Mouse (Mus musculus) forebrain, embryonic 16.5 days (tissue): ENCODE data around the gene Gusb. TPM values are rescaled to one million over a fixed set of nuclear protein-coding genes. Genes with fewer than 3 reads are reported as not detected.

Experiments
- ATAC-seq: fragments of 200-750 bp; cut with Nextera tagmentation; 2 replicates; pipeline ENCODE4 v1.8.0; 2017; ENCODE audit warnings: mild to moderate bottlenecking, moderate library complexity
- H3K27ac ChIP-seq: fragments of 300-500 bp; sonication (generic); 2 replicates; pipeline ENCODE4 v1.5.1; 2014; ENCODE audit warnings: low read length, control low read depth
- H3K27me3 ChIP-seq: fragments of 300-500 bp; sonication (generic); replicated peaks from 2 replicates; pipeline ENCODE4 v1.6.1; 2014; ENCODE audit warnings: low read length; ENCODE audit not compliant: control insufficient read depth, insufficient read depth
- H3K36me3 ChIP-seq: fragments of 300-500 bp; sonication (generic); 2 replicates; pipeline ENCODE4 v1.6.1; 2014; ENCODE audit not compliant: control insufficient read depth, insufficient read depth
- H3K4me1 ChIP-seq: fragments of 300-500 bp; sonication (generic); replicated peaks from 2 replicates; pipeline ENCODE4 v1.6.1; 2014; ENCODE audit warnings: low read length; ENCODE audit not compliant: control insufficient read depth, insufficient read depth
- H3K4me2 ChIP-seq: fragments of 300-500 bp; sonication (generic); 2 replicates; pipeline ENCODE4 v1.6.1; 2014; ENCODE audit warnings: mild to moderate bottlenecking, low read length, control low read depth
- H3K4me3 ChIP-seq: fragments of 300-500 bp; sonication (generic); replicated peaks from 2 replicates; pipeline ENCODE4 v1.5.1; 2014; ENCODE audit warnings: mild to moderate bottlenecking, low read length, control low read depth
- H3K9ac ChIP-seq: fragments of 300-500 bp; sonication (generic); replicated peaks from 2 replicates; pipeline ENCODE4 v1.6.1; 2014; ENCODE audit warnings: low read depth, low read length, control low read depth
- H3K9me3 ChIP-seq: fragments of 300-500 bp; sonication (generic); 2 replicates; pipeline ENCODE4 v1.6.1; 2016; ENCODE audit warnings: low read length; ENCODE audit not compliant: control insufficient read depth
- whole genome bisulfite sequencing: fragments of 180-500 bp; shearing (Covaris S2); extraction: QIAGEN DNeasy Blood & Tissue Kit; methylation state at CpG from one replicate; pipeline ENCODE4 v1.1.7; 2014; 5-methylcytosine and 5-hydroxymethylcytosine counted together
- polyA plus RNA-seq: library from polyadenylated mRNA; unstranded; fragments of >200 nt; fragmentation: Nextera tagmentation; extraction: Ambion mirVana; gene quantifications from 2 replicates; pipeline ENCODE4 v1.2.1, GENCODE M21; 2015

Gene Gusb
- polyA plus RNA-seq, 1 experiment from 2014 or later, result 17.4 TPM

DNA sequence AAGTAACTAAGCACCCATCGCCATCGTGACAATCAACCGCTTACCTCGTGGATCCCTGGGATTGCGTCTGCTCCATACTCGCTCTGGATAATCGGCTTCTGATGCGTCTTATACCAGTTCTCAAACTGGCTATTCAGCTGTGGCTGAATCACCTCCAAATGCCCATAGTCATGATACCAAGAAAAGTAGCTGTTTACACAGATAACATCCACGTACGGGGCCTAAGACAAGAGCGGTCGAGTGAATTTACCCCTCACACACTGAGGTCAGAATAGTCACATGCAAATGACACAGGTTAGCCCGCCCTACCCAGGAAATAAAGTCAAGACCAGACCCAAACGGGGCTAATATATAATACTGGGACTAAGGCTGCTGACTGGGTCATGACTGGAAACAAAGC lies 9.5 kb downstream of the Gusb start:
- no peak overlapping the region for H3K4me2 ChIP-seq
- no peaks in the 10 kb centered on the region for H3K9me3 ChIP-seq
- H3K27me3 ChIP-seq, result no peaks in the 10 kb centered on the region
- no peak for ATAC-seq
- H3K4me3 ChIP-seq, result no peak overlapping the region
- no peaks in the 10 kb centered on the region for H3K36me3 ChIP-seq
- H3K9ac ChIP-seq, result no peak overlapping the region
- no peaks in the 10 kb centered on the region for H3K4me1 ChIP-seq
- no peak overlapping the region for H3K27ac ChIP-seq
- 93% methylated on average over 14 of the region's 14 CpGs for WGBS

DNA sequence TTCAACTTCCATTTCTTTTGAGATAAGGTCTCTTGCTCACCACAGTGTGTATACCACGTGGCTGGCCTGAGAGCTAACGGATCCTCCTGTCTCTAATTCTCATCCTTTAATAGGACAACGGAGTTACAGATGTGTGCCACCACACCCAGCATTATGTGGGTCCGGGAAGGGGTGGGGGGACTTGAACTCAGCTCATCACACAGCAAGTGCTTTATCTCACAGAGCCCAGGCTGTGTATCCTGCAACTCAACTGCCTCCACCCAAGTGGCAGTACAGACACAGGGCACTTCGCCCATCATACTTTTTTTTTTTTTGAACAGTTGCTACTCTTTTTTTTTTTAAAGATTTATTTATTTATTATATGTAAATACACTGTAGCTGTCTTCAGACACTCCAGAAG lies 11.0 kb downstream of the Gusb start:
- WGBS, result 90% methylated on average over 5 of the region's 5 CpGs
- no peaks in the 10 kb centered on the region for H3K27me3 ChIP-seq
- H3K36me3 ChIP-seq, result no peaks in the 10 kb centered on the region
- no peak overlapping the region for H3K9ac ChIP-seq
- H3K4me2 ChIP-seq, result no peak overlapping the region
- no peaks in the 10 kb centered on the region for H3K4me1 ChIP-seq
- no peak overlapping the region for H3K27ac ChIP-seq
- no peak for ATAC-seq
- H3K4me3 ChIP-seq, result no peak overlapping the region
- no peaks in the 10 kb centered on the region for H3K9me3 ChIP-seq

- Histone ChIP-seq H3K36me3 (no peaks in the 10 kb centered on the region), H3K9me3 (no peaks in the 10 kb centered on the region), H3K4me2 (no peak overlapping the region), H3K27ac (no peak overlapping the region), H3K4me3 (no peak overlapping the region), H3K9ac (no peak overlapping the region), H3K4me1 (no peaks in the 10 kb centered on the region), H3K27me3 (no peaks in the 10 kb centered on the region)
- no peak for ATAC-seq
- WGBS, result 81% methylated on average over 13 of the region's 13 CpGs
These were observed 13.5 kb downstream of the Gusb start for GRCm38 (mm10) chr5:129989376-129989775.

DNA sequence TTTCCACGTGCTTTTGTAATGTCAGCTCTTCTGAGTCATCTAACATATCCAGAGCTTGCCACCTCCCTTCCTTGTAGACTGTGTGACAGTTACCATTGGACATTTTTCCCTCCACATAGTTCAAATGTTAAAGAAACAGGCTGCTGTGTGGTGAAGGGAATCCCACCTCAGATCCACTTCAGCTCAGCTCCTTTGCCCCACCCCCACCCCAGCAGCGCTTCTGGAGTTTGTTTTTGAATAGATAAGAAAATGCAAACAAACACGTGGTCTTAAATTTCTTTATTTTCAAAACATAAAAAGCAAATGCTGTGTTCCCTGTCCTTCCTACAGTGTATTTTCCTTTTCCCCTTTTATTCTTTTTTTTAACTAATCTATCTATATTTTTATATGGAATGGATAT lies 22.6 kb downstream of the Gusb start:
- Histone ChIP-seq H3K9me3 (no peaks in the 10 kb centered on the region), H3K27ac (no peak overlapping the region), H3K4me1 (no peaks in the 10 kb centered on the region), H3K4me2 (no peak overlapping the region), H3K9ac (no peak overlapping the region), H3K27me3 (no peaks in the 10 kb centered on the region), H3K36me3 (no peaks in the 10 kb centered on the region), H3K4me3 (no peak overlapping the region)
- no peak for ATAC-seq
- 81% methylated on average over 3 of the region's 3 CpGs for WGBS

DNA sequence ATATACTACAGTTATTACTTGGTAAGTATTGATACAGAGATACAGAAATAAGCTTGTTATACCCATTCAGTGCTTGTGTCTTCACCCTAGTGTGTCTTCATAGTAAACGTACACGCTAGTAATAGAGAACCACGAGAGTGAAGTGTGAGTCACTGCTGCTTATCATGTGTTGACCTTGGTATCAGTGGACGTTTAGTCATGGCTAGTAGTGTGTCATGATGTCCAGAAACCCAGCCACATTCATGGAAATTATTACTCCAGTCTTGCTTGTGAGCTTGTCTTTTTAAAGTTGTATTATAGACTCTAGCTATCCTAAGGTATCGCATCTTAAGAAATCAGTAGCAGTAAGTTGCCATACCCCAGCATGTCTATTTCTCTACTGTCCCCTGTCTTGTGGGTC lies 24.2 kb downstream of the Gusb start:
- H3K36me3 ChIP-seq, result no peaks in the 10 kb centered on the region
- H3K4me2 ChIP-seq, result no peak overlapping the region
- H3K27me3 ChIP-seq, result no peaks in the 10 kb centered on the region
- H3K27ac ChIP-seq, result no peak overlapping the region
- H3K4me3 ChIP-seq, result no peak overlapping the region
- H3K4me1 ChIP-seq, result no peaks in the 10 kb centered on the region
- no peak overlapping the region for H3K9ac ChIP-seq
- WGBS, result 94% methylated on average over 5 of the region's 5 CpGs
- ATAC-seq, result no peak
- no peaks in the 10 kb centered on the region for H3K9me3 ChIP-seq

DNA sequence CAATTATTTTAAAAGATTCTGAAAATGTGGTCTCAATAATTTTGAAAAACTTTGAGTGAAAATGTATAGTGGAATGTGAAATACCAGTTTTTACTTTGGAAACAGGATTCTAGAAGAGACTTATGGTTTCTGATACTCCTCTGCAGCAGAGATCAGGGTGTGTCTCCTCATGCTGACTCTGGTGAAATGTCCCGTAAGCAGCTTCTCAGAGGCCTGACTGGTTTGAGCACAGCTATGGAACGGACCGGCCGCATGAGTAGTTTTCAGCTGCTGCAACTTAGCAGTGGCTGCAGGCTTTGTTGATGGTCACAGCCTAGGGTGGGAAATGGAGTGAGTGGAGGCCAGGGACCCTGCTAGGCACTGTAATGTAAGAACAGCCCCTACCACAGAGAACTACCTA lies 25.1 kb downstream of the Gusb start:
- no peak overlapping the region for H3K9ac ChIP-seq
- no peak overlapping the region for H3K27ac ChIP-seq
- no peaks in the 10 kb centered on the region for H3K4me1 ChIP-seq
- no peaks in the 10 kb centered on the region for H3K27me3 ChIP-seq
- 76% methylated on average over 4 of the region's 4 CpGs for WGBS
- no peaks in the 10 kb centered on the region for H3K9me3 ChIP-seq
- H3K4me3 ChIP-seq, result no peak overlapping the region
- H3K4me2 ChIP-seq, result no peak overlapping the region
- no peaks in the 10 kb centered on the region for H3K36me3 ChIP-seq
- ATAC-seq, result no peak

DNA sequence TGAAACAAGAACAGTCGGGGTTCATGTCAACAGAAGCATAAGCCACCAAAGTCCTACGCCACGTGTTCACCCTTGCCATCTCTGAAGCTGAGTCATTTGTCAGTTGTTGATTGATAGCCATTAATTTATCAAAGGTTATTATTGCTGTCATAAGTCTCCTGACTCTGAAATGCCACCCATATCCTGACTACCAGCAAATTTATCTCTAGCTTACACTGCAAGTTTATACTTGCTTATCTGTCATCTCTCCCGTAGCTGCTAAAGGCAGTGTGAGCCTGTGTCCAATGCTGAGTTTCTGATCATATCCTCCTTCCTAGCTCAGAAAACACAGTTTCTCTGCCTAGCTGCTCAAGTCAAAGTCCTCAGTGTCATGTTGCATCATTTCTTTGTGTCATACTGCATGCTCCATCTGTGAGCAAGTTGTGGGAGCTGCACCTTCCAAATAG lies 28.0 kb downstream of the Gusb start:
- ATAC-seq, result no peak
- H3K4me1 ChIP-seq, result no peaks in the 10 kb centered on the region
- no peak overlapping the region for H3K4me3 ChIP-seq
- H3K9ac ChIP-seq, result no peak overlapping the region
- H3K27me3 ChIP-seq, result no peaks in the 10 kb centered on the region
- H3K27ac ChIP-seq, result no peak overlapping the region
- H3K4me2 ChIP-seq, result no peak overlapping the region
- no peaks in the 10 kb centered on the region for H3K9me3 ChIP-seq
- WGBS, result 91% methylated on average over 4 of the region's 4 CpGs
- H3K36me3 ChIP-seq, result 0 out of 2 replicates have a peak, but pooled peaks cover 2% of the 10 kb centered on the region

GRCm38 (mm10) chr5:129974354-129974753 lies 28.5 kb downstream of the Gusb start:
- H3K9ac ChIP-seq, result no peak overlapping the region
- no peak for ATAC-seq
- H3K27ac ChIP-seq, result no peak overlapping the region
- no peaks in the 10 kb centered on the region for H3K9me3 ChIP-seq
- H3K36me3 ChIP-seq, result 0 out of 2 replicates have a peak, but pooled peaks cover 2% of the 10 kb centered on the region
- H3K4me3 ChIP-seq, result no peak overlapping the region
- 95% methylated on average over 4 of the region's 4 CpGs for WGBS
- no peaks in the 10 kb centered on the region for H3K4me1 ChIP-seq
- no peak overlapping the region for H3K4me2 ChIP-seq
- H3K27me3 ChIP-seq, result no peaks in the 10 kb centered on the region

DNA sequence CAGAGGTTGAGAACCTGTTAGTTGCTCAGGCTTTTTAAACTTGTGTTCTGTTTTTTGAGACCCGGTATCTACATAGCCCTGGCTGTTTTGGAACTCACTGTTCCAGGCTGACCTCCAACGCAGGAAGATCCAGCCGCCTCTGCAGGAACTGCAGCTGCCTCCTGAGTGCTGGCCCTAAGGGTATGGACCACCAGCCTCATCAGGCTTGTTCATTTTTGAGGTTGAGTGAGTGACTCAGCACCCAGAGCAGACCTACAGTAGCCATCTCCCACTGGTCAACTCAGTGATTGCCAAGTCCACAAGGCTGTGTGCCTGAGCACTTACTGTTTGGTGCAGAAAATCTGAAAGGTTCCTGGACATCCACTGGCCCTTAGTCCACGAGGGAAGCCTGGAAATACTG lies 31.4 kb downstream of the Gusb start:
- ATAC-seq, result no peak
- Histone ChIP-seq H3K36me3 (0 out of 2 replicates have a peak, but pooled peaks cover 2% of the 10 kb centered on the region), H3K4me3 (no peak overlapping the region), H3K27ac (no peak overlapping the region), H3K27me3 (no peaks in the 10 kb centered on the region), H3K9ac (no peak overlapping the region), H3K9me3 (no peaks in the 10 kb centered on the region), H3K4me1 (no peaks in the 10 kb centered on the region), H3K4me2 (no peak overlapping the region)
- WGBS, result 92% methylated on average over 4 of the region's 4 CpGs

- H3K4me2 ChIP-seq, result no peak overlapping the region
- H3K9ac ChIP-seq, result no peak overlapping the region
- no peaks in the 10 kb centered on the region for H3K4me1 ChIP-seq
- no peaks in the 10 kb centered on the region for H3K9me3 ChIP-seq
- H3K36me3 ChIP-seq, result 0 out of 2 replicates have a peak, but pooled peaks cover 2% of the 10 kb centered on the region
- WGBS, result 86% methylated on average over 7 of the region's 7 CpGs
- H3K27ac ChIP-seq, result no peak overlapping the region
- no peak overlapping the region for H3K4me3 ChIP-seq
- no peaks in the 10 kb centered on the region for H3K27me3 ChIP-seq
- ATAC-seq, result no peak
These were observed 34.4 kb downstream of the Gusb start for GRCm38 (mm10) chr5:129968417-129968816.
